Mouse (Mus musculus): ENCODE measurements around the gene Ddr2. TPM values are rescaled to one million over a fixed set of nuclear protein-coding genes. Genes with fewer than 3 reads are reported as not detected.

Gene Ddr2
- total and polyA plus RNA-seq, 3 experiments, result 0.04 TPM; not detected in 2

DNA sequence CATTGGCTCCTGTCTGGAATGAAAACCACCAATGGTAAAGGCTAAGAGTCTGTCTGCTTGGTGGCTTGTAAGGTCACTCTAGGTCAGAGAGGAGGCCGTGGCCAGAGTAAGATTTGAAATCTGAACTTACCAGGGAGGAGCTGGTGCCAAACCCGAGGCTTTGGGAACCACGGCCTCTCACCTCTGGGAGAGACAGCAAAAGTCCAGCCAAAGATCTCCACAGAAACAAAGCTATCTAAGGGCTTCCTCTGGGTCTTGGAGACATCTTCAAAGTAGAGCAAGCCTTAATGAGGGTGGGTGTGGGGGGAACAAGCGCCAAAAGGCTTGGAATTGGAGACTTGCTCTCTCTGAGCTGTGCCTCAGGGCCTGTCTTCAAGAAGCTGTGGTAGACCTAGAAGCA, 62.1 kb downstream of the Ddr2 start:
- Histone ChIP-seq H3K27ac (ENCODE audit: control insufficient read depth, low read depth, low read length) (no peak overlapping the region), H3K27me3 (ENCODE audit: control insufficient read depth in 1 of 2, insufficient read depth in 2 of 2, low read length in 2 of 2) (no peaks in the 10 kb centered on the region), H3K4me1 (ENCODE audit: control insufficient read depth in 1 of 2, insufficient read depth in 2 of 2, low read length in 2 of 2) (no peaks in the 10 kb centered on the region), H3K36me3 (ENCODE audit: control insufficient read depth in 1 of 2, insufficient read depth in 2 of 2, low read length in 2 of 2) (no peaks in the 10 kb centered on the region), H3K9ac (ENCODE audit: control insufficient read depth, low read depth, low read length, poor library complexity, severe bottlenecking) (no peak overlapping the region), H3K9me3 (replicated peaks; ENCODE audit: insufficient read depth, low read length) (no peaks in the 10 kb centered on the region), H3K4me3 (ENCODE audit: control insufficient read depth in 1 of 2, insufficient read depth in 1 of 2, low read depth in 2 of 2, low read length in 2 of 2) (no peak overlapping the region), H3K79me2 (ENCODE audit: control insufficient read depth, insufficient read depth, low read length, poor library complexity) (no peaks in the 10 kb centered on the region)
- TF ChIP-seq TBP (IDR thresholded peaks at IDR 0.05; ENCODE audit: low read depth, low read length) (no peak), GATA1 (IDR thresholded peaks at IDR 0.05; ENCODE audit: low read depth, low read length) (no peak), TCF12 (IDR thresholded peaks at IDR 0.05; ENCODE audit: low read depth, low read length) (no peak), MAFK (IDR thresholded peaks at IDR 0.05; ENCODE audit: borderline replicate concordance, low read depth, low read length) (no peak), RCOR1 (IDR thresholded peaks at IDR 0.05; ENCODE audit: low read depth, low read length) (no peak), E2F4 (IDR thresholded peaks at IDR 0.05; ENCODE audit: borderline replicate concordance, low read depth, low read length) (no peak)
- DNase-seq (ENCODE audit: low read depth, low spot score), result no peak

DNA sequence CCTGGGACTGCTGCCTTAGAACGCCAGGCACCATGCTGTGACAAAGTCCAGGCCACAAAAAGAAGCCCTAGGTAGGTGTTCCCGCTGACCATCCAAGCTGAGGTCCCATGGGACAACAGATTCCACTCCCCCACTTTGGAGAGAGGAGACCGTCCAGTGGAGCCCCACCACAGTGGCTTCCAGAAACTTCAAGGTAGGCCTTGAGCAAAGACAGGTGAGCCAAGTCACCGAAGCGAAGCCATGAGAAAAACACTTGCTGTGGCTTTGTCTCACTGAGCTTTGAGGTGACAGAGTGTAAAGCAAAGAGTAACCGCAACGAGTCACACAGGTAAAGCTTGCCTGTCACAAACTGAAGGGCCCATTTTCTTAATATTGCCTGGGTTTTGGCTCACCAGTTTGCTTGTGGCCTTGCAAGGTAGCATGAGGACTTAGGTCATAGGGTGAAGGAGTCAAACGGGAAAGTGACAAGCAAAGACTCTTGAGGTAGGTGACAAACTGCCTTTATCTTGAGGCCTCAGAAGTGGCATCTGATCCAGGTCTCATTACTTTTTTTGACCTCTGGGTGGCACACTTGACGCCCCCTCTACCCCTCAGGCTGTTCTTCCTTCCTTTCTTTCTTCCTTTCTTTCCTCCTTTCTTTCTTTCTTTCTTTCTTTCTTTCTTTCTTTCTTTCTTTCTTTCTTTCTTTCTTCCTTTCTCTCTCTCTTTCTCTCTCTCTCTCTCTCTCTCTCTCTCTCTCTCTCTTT, 65.7 kb downstream of the Ddr2 start:
- TF ChIP-seq CTCF (IDR thresholded peaks at IDR 0.05 in 2 of 3, conservative IDR thresholded peaks at IDR 0.05 in 1 of 3; ENCODE audit: control insufficient read depth in 1 of 3, insufficient read depth in 1 of 3, low read depth in 2 of 3, low read length in 3 of 3, poor library complexity in 1 of 3, severe bottlenecking in 1 of 3) (peak in 2 of 3 experiments; percentile 18 to 35; a peak in 2 of 6 replicates), MXI1 (IDR thresholded peaks at IDR 0.05; ENCODE audit: low read depth, low read length) (no peak), ETS1 (IDR thresholded peaks at IDR 0.05; ENCODE audit: low read depth, low read length) (no peak), USF2 (IDR thresholded peaks at IDR 0.05; ENCODE audit: borderline replicate concordance in 1 of 2, insufficient read depth in 1 of 2, low read depth in 1 of 2, low read length in 2 of 2) (no peak), RAD21 (IDR thresholded peaks at IDR 0.05; ENCODE audit: low read depth, low read length) (peak; percentile 20), GATA1 (IDR thresholded peaks at IDR 0.05; ENCODE audit: low read depth, low read length) (no peak), POLR2A (IDR thresholded peaks at IDR 0.05; ENCODE audit: control insufficient read depth in 1 of 2, insufficient read depth in 1 of 2, low read depth in 1 of 2, low read length in 2 of 2, poor library complexity in 1 of 2) (no peak), SMC3 (IDR thresholded peaks at IDR 0.05; ENCODE audit: low read depth, low read length) (peak; percentile 39)
- H3K4me3 ChIP-seq (ENCODE audit: control insufficient read depth in 1 of 2, insufficient read depth in 1 of 2, low read depth in 2 of 2, low read length in 2 of 2), result no peak overlapping the region

DNA sequence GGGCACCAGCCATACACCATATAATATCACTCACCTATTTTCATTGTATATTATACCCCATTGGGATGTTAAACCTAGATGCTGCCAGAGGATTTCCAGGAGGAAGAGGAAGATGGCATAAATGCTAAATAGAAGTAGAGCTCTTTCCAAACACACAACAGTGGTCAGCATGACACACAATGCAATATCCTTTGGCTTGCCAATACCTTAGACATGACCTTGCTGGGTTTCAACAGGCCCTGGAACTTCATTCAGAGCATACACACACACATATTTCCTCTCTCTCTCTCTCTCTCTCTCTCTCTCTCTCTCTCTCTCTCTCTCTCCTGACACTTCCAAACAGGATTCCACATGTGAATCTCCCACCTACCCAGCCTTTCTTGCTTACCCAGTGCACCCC, 66.8 kb downstream of the Ddr2 start:
- H3K36me3 ChIP-seq (ENCODE audit: control insufficient read depth in 1 of 2, insufficient read depth in 2 of 2, low read length in 2 of 2), result no peaks in the 10 kb centered on the region
- TF ChIP-seq SMC3 (IDR thresholded peaks at IDR 0.05; ENCODE audit: low read depth, low read length) (no peak), UBTF (IDR thresholded peaks at IDR 0.05; ENCODE audit: borderline replicate concordance, insufficient read depth, low read depth, low read length) (no peak), CTCF (IDR thresholded peaks at IDR 0.05 in 2 of 3, conservative IDR thresholded peaks at IDR 0.05 in 1 of 3; ENCODE audit: control insufficient read depth in 1 of 3, insufficient read depth in 1 of 3, low read depth in 2 of 3, low read length in 3 of 3, poor library complexity in 1 of 3, severe bottlenecking in 1 of 3) (no peak), MEF2A (IDR thresholded peaks at IDR 0.05; ENCODE audit: extremely low read depth, insufficient replicate concordance, low read depth, low read length, poor library complexity, severe bottlenecking) (no peak), RAD21 (IDR thresholded peaks at IDR 0.05; ENCODE audit: low read depth, low read length) (no peak), ZNF384 (IDR thresholded peaks at IDR 0.05; ENCODE audit: low read depth, low read length) (no peak), ZKSCAN1 (IDR thresholded peaks at IDR 0.05; ENCODE audit: low read depth, low read length) (no peak), JUND (IDR thresholded peaks at IDR 0.05; ENCODE audit: low read depth, low read length) (no peak), USF1 (IDR thresholded peaks at IDR 0.05; ENCODE audit: low read depth, low read length) (no peak), NELFE (IDR thresholded peaks at IDR 0.05; ENCODE audit: low read depth, low read length) (no peak), MAX (IDR thresholded peaks at IDR 0.05; ENCODE audit: low read length) (no peak), HCFC1 (IDR thresholded peaks at IDR 0.05; ENCODE audit: low read depth, low read length) (no peak), CHD1 (IDR thresholded peaks at IDR 0.05; ENCODE audit: low read depth, low read length) (no peak), GABPA (IDR thresholded peaks at IDR 0.05; ENCODE audit: low read depth, low read length) (no peak), E2F4 (IDR thresholded peaks at IDR 0.05; ENCODE audit: borderline replicate concordance, low read depth, low read length) (no peak), ETS1 (IDR thresholded peaks at IDR 0.05; ENCODE audit: low read depth, low read length) (no peak)

More for the DNA sequence above, 65.7 kb downstream of the Ddr2 start:
- Histone ChIP-seq H3K4me1 (ENCODE audit: control insufficient read depth in 1 of 2, insufficient read depth in 2 of 2, low read length in 2 of 2) (no peaks in the 10 kb centered on the region), H3K36me3 (ENCODE audit: control insufficient read depth in 1 of 2, insufficient read depth in 2 of 2, low read length in 2 of 2) (no peaks in the 10 kb centered on the region), H3K27me3 (ENCODE audit: control insufficient read depth in 1 of 2, insufficient read depth in 2 of 2, low read length in 2 of 2) (no peaks in the 10 kb centered on the region), H3K9ac (ENCODE audit: control insufficient read depth, low read depth, low read length, poor library complexity, severe bottlenecking) (no peak overlapping the region), H3K27ac (ENCODE audit: control insufficient read depth, low read depth, low read length) (no peak overlapping the region), H3K9me3 (replicated peaks; ENCODE audit: insufficient read depth, low read length) (no peaks in the 10 kb centered on the region), H3K79me2 (ENCODE audit: control insufficient read depth, insufficient read depth, low read length, poor library complexity) (no peaks in the 10 kb centered on the region)
- peak; percentile 4 for DNase-seq (ENCODE audit: low read depth, low spot score)

More for the DNA sequence above, 66.8 kb downstream of the Ddr2 start:
- Histone ChIP-seq H3K27ac (ENCODE audit: control insufficient read depth, low read depth, low read length) (no peak overlapping the region), H3K27me3 (ENCODE audit: control insufficient read depth in 1 of 2, insufficient read depth in 2 of 2, low read length in 2 of 2) (no peaks in the 10 kb centered on the region), H3K9me3 (replicated peaks; ENCODE audit: insufficient read depth, low read length) (no peaks in the 10 kb centered on the region), H3K79me2 (ENCODE audit: control insufficient read depth, insufficient read depth, low read length, poor library complexity) (no peaks in the 10 kb centered on the region), H3K4me1 (ENCODE audit: control insufficient read depth in 1 of 2, insufficient read depth in 2 of 2, low read length in 2 of 2) (no peaks in the 10 kb centered on the region), H3K9ac (ENCODE audit: control insufficient read depth, low read depth, low read length, poor library complexity, severe bottlenecking) (no peak overlapping the region), H3K4me3 (ENCODE audit: control insufficient read depth in 1 of 2, insufficient read depth in 1 of 2, low read depth in 2 of 2, low read length in 2 of 2) (no peak overlapping the region)
- DNase-seq (ENCODE audit: low read depth, low spot score), result no peak

All from MEL (cell line).